Mouse (Mus musculus) c-Kit-negative CD71-positive TER-119-positive erythroid progenitor cells, embryonic 14.5 days (primary cell): Measurements from ENCODE around the gene Otud7a.

ENCODE experiments used
- DNase-seq: peaks from one replicate; pipeline ENCODE4 v3.0.0-alpha.2; 2013; ENCODE audit warnings: low read depth, low spot score

Gene Otud7a

GRCm38 (mm10) chr7:63444484-63445345, at the start of gene Otud7a:
Gene Otud7a (plus strand): TSS chr7:63444751.
- DNase-seq: no peak

- no peak for DNase-seq
Measured at GRCm38 (mm10) chr7:63405988-63406387, 38.6 kb upstream of the Otud7a start.

- DNase-seq: no peak
Measured at GRCm38 (mm10) chr7:63445346-63445700, 772 bp downstream of the Otud7a start.

GRCm38 (mm10) chr7:63446951-63447350, 2.4 kb downstream of the Otud7a start:
- no peak for DNase-seq

GRCm38 (mm10) chr7:63455228-63455627, 10.7 kb downstream of the Otud7a start:
- no peak for DNase-seq

GRCm38 (mm10) chr7:63462234-63462633, 17.7 kb downstream of the Otud7a start:
- DNase-seq: no peak

GRCm38 (mm10) chr7:63462684-63463083, 18.1 kb downstream of the Otud7a start:
- no peak for DNase-seq

GRCm38 (mm10) chr7:63466729-63467128, 22.2 kb downstream of the Otud7a start:
- DNase-seq: no peak

GRCm38 (mm10) chr7:63468258-63468657, 23.7 kb downstream of the Otud7a start:
- no peak for DNase-seq

- no peak for DNase-seq
Measured at GRCm38 (mm10) chr7:63483091-63483490, 38.5 kb downstream of the Otud7a start.

- DNase-seq: no peak
Measured at GRCm38 (mm10) chr7:63497051-63497547, 52.5 kb downstream of the Otud7a start.

GRCm38 (mm10) chr7:63504202-63504601, 59.7 kb downstream of the Otud7a start:
- no peak for DNase-seq

- no peak for DNase-seq
Measured at GRCm38 (mm10) chr7:63508079-63508478, 63.5 kb downstream of the Otud7a start.

- DNase-seq: no peak
Measured at GRCm38 (mm10) chr7:63509825-63510224, 65.3 kb downstream of the Otud7a start.

- DNase-seq: no peak
Measured at GRCm38 (mm10) chr7:63511458-63511857, 66.9 kb downstream of the Otud7a start.

GRCm38 (mm10) chr7:63512561-63512960, 68.0 kb downstream of the Otud7a start:
- no peak for DNase-seq

- DNase-seq: no peak
Measured at GRCm38 (mm10) chr7:63516141-63516895, 71.8 kb downstream of the Otud7a start.

GRCm38 (mm10) chr7:63520299-63520698, 75.7 kb downstream of the Otud7a start:
- DNase-seq: no peak

- DNase-seq: no peak
Measured at GRCm38 (mm10) chr7:63522403-63522802, 77.9 kb downstream of the Otud7a start.

- DNase-seq: no peak
Measured at GRCm38 (mm10) chr7:63523051-63523450, 78.5 kb downstream of the Otud7a start.

- no peak for DNase-seq
Measured at GRCm38 (mm10) chr7:63540293-63540692, 95.7 kb downstream of the Otud7a start.

GRCm38 (mm10) chr7:63554457-63554856, 109.9 kb downstream of the Otud7a start:
- no peak for DNase-seq

- no peak for DNase-seq
Measured at GRCm38 (mm10) chr7:63556324-63556723, 111.8 kb downstream of the Otud7a start.
